Mouse (Mus musculus) liver, adult 2 months (tissue): ENCODE measurements around the gene Srebf2.

Experiments
- CTCF ChIP-seq: fragments of 200-500 bp; IDR thresholded peaks from 2 replicates; pipeline ENCODE4 v1.5.1; 2011; ENCODE audit warnings: low read depth, low read length, control low read depth
- POLR2A ChIP-seq: fragments of 200-500 bp; IDR thresholded peaks from 2 replicates; pipeline ENCODE4 v1.6.1; 2011; ENCODE audit warnings: low read length, control low read depth; ENCODE audit not compliant: insufficient read depth; ENCODE audit errors: extremely low read depth

- no peak for TF ChIP-seq CTCF
- no peak for TF ChIP-seq POLR2A
Measured at GRCm38 (mm10) chr15:82251579-82251978, 104.6 kb downstream of the Srebf2 start.
